Mouse (Mus musculus) CH12.LX (cell line): Measurements from ENCODE around the gene Atxn7l1. TPM values are rescaled to one million over a fixed set of nuclear protein-coding genes. Genes with fewer than 3 reads are reported as not detected.
A peak's percentile ranks its signal among the peaks of the same experiment; 100 is the strongest.

Source experiments
- DNase-seq: peaks from one replicate; pipeline ENCODE4 v3.0.0-alpha.2; 2013; ENCODE audit errors: extremely low read depth
- H3K27ac ChIP-seq: 2 replicates; pipeline ENCODE4 v1.5.1; 2012; ENCODE audit warnings: low read depth, mild to moderate bottlenecking, control low read depth, moderate library complexity; ENCODE audit not compliant: insufficient read depth
- H3K27me3 ChIP-seq: replicated peaks from 2 replicates; pipeline ENCODE3; 2012; ENCODE audit warnings: inconsistent platforms
- H3K36me3 ChIP-seq, 2 experiments: replicated peaks in 1 of 2; 2 replicates each; pipeline versions ENCODE3 to v1.6.1; 2012; ENCODE audit warnings: inconsistent platforms in 1 of 2, low read length in 1 of 2, mild to moderate bottlenecking in 1 of 2, mixed read lengths in 1 of 2, moderate library complexity in 1 of 2; ENCODE audit not compliant: control insufficient read depth in 1 of 2, insufficient read depth in 1 of 2
- H3K4me1 ChIP-seq, 2 experiments: 2 replicates each; pipeline ENCODE4 v1.6.1; 2012; ENCODE audit warnings: inconsistent platforms in 1 of 2, moderate library complexity in 1 of 2; ENCODE audit not compliant: insufficient read depth in 2 of 2, control insufficient read depth in 1 of 2
- H3K4me2 ChIP-seq: 2 replicates; pipeline ENCODE4 v1.6.1; 2012; ENCODE audit warnings: low read depth, mild to moderate bottlenecking, control low read depth; ENCODE audit not compliant: poor library complexity, insufficient read depth, severe bottlenecking
- H3K4me3 ChIP-seq, 3 experiments: fragments of 150-350 bp in 1 of 3; sonication (generic) in 1 of 3; replicated peaks in 1 of 3; 2 replicates each; pipeline versions ENCODE3 to v1.5.1; 2011 to 2012; ENCODE audit warnings: low read depth in 2 of 3, low read length in 2 of 3, mild to moderate bottlenecking in 2 of 3, moderate library complexity in 2 of 3, control low read depth in 1 of 3, improper control_type of control experiment in 1 of 3, inconsistent platforms in 1 of 3, mixed read lengths in 1 of 3; ENCODE audit not compliant: poor library complexity in 1 of 3
- H3K79me2 ChIP-seq: replicated peaks from 2 replicates; pipeline ENCODE4 v1.6.1; 2012; ENCODE audit warnings: mild to moderate bottlenecking, moderate library complexity; ENCODE audit not compliant: control insufficient read depth, poor library complexity, insufficient read depth, severe bottlenecking; ENCODE audit errors: extremely low read depth
- H3K9ac ChIP-seq: 2 replicates; pipeline ENCODE4 v1.6.1; 2012; ENCODE audit warnings: low read depth, mild to moderate bottlenecking, control low read depth, moderate library complexity; ENCODE audit not compliant: insufficient read depth
- H3K9me3 ChIP-seq: replicated peaks from 2 replicates; pipeline ENCODE3; 2012; ENCODE audit warnings: low read length, inconsistent platforms, mixed read lengths
- BHLHE40 ChIP-seq: IDR thresholded peaks from 2 replicates; pipeline ENCODE4 v1.6.1; 2011; ENCODE audit warnings: mild to moderate bottlenecking, low read depth, low read length, improper control_type of control experiment
- CHD1 ChIP-seq: IDR thresholded peaks from 2 replicates; pipeline ENCODE4 v1.6.1; 2012; ENCODE audit warnings: low read depth, low read length, improper control_type of control experiment, inconsistent platforms
- CTCF ChIP-seq, 2 experiments: IDR thresholded peaks in 1 of 2; conservative IDR thresholded peaks in 1 of 2; 2 replicates each; pipeline ENCODE4 v1.5.1; 2011 to 2012; ENCODE audit warnings: low read depth in 2 of 2, low read length in 2 of 2, improper control_type of control experiment in 1 of 2, inconsistent platforms in 1 of 2, mild to moderate bottlenecking in 1 of 2, moderate library complexity in 1 of 2
- E2F4 ChIP-seq: IDR thresholded peaks from 2 replicates; pipeline ENCODE4 v1.6.1; 2011; ENCODE audit warnings: low read depth, low read length, improper control_type of control experiment; ENCODE audit not compliant: insufficient replicate concordance
- ETS1 ChIP-seq: conservative IDR thresholded peaks from 2 replicates; pipeline ENCODE4 v1.6.1; 2012; ENCODE audit warnings: low read depth, mild to moderate bottlenecking, inconsistent platforms, low read length, improper control_type of control experiment, moderate library complexity
- KAT2A ChIP-seq: IDR thresholded peaks from 2 replicates; pipeline ENCODE4 v1.6.1; 2012; ENCODE audit warnings: low read length, improper control_type of control experiment, inconsistent platforms; ENCODE audit not compliant: insufficient replicate concordance
- MEF2A ChIP-seq: IDR thresholded peaks from 2 replicates; pipeline ENCODE4 v1.6.1; 2014; ENCODE audit warnings: low read depth, mild to moderate bottlenecking, inconsistent platforms, low read length, improper control_type of control experiment, borderline replicate concordance
- RAD21 ChIP-seq: IDR thresholded peaks from 2 replicates; pipeline ENCODE4 v1.6.1; 2011; ENCODE audit warnings: low read depth, mild to moderate bottlenecking, low read length, improper control_type of control experiment, moderate library complexity
- SIN3A ChIP-seq: IDR thresholded peaks from 2 replicates; pipeline ENCODE4 v1.6.1; 2012; ENCODE audit warnings: low read length, improper control_type of control experiment, inconsistent platforms
- SMC3 ChIP-seq: IDR thresholded peaks from 2 replicates; pipeline ENCODE4 v1.6.1; 2011; ENCODE audit warnings: low read depth, low read length, improper control_type of control experiment
- USF1 ChIP-seq: IDR thresholded peaks from 2 replicates; pipeline ENCODE4 v1.6.1; 2014; ENCODE audit warnings: low read depth, mild to moderate bottlenecking, inconsistent platforms, low read length, improper control_type of control experiment
- USF2 ChIP-seq: conservative IDR thresholded peaks from 2 replicates; pipeline ENCODE4 v1.6.1; 2011; ENCODE audit warnings: low read depth, low read length, improper control_type of control experiment
- ZC3H11A ChIP-seq: IDR thresholded peaks from 2 replicates; pipeline ENCODE4 v1.6.1; 2012; ENCODE audit warnings: low read depth, mild to moderate bottlenecking, inconsistent platforms, low read length, improper control_type of control experiment
- dilution Hi-C: fragments of 300-500 bp; cut with MboI; formaldehyde crosslinking; loops from 2 replicates; pipeline ENCODE4 v1.14.3; 2020; ENCODE audit warnings: low sequenced_read_pairs; ENCODE audit not compliant: extremely low pct_unique_long_range_greater_than_20kb, extremely low pct_ligation_motif_present
- in situ Hi-C: fragments of 300-500 bp; cut with MboI; formaldehyde crosslinking; loops from 3 replicates; pipeline ENCODE4 v1.14.3; 2019; ENCODE audit warnings: low sequenced_read_pairs, low pct_ligation_motif_present, low pct_unique_long_range_greater_than_20kb, mixed read lengths
- polyA plus RNA-seq: library from polyadenylated mRNA; unstranded; fragments of >175 nt; gene quantifications from 2 replicates; pipeline ENCODE4 v1.2.1, GENCODE M21; 2012; ENCODE audit warnings: low read depth; ENCODE audit not compliant: insufficient read length
- total RNA-seq, 2 experiments: library from RNA; depleted of rRNA; stranded (reverse); fragments of 300-350 nt in 1 of 2; fragments of >200 nt in 1 of 2; gene quantifications; 2 replicates each; pipeline ENCODE4 v1.2.3; 2012 to 2014

Atxn7l1 gene
- total and polyA plus RNA-seq, 3 experiments: 8.6 to 55.7 (median 9.0) TPM

DNA sequence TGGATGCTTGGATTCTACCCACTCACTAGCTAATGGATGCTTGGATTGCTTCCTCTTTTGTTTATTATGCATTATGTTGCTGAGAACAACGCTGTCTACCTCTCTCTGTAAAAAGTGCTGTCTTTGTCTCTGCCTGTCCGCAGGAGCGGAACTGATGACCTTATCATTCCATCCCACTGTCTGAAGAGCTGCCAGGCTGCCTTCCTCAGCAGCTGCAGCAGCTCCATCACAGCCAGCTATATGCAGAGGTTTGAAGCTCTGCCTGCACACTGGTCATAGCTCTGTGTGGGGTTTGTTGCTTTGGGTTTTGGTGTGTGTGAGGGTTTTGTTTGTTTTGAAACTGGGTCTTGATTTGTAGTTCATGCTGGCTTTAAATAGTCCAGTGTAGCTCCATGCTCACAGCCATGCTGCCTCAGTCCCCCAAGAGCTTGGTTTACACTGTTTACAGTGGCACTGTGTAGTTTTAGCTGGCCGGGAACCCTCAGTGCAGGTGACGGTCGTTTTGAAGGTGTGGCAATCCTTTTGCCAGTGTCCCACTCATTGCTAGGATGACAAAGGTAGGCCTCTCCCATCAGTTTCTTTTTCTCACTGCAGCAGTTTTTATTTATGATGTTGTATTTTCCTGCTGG, 258.0 kb downstream of the Atxn7l1 start:
- no peaks in the 10 kb centered on the region for H3K36me3 ChIP-seq
- H3K9ac ChIP-seq: no peak overlapping the region
- no peak for TF ChIP-seq E2F4
- TF ChIP-seq ZC3H11A: no peak
- TF ChIP-seq SIN3A: no peak
- TF ChIP-seq BHLHE40: no peak
- TF ChIP-seq CHD1: no peak
- no peaks in the 10 kb centered on the region for H3K79me2 ChIP-seq
- no peaks in the 10 kb centered on the region for H3K27me3 ChIP-seq
- H3K9me3 ChIP-seq: no peaks in the 10 kb centered on the region
- no peak overlapping the region for H3K4me3 ChIP-seq
- H3K4me2 ChIP-seq: no peak overlapping the region
- no peak for DNase-seq
- H3K27ac ChIP-seq: no peak overlapping the region
- dilution Hi-C loops (no loop called here), in situ Hi-C loops (no loop called here)
- no peaks in the 10 kb centered on the region for H3K4me1 ChIP-seq

DNA sequence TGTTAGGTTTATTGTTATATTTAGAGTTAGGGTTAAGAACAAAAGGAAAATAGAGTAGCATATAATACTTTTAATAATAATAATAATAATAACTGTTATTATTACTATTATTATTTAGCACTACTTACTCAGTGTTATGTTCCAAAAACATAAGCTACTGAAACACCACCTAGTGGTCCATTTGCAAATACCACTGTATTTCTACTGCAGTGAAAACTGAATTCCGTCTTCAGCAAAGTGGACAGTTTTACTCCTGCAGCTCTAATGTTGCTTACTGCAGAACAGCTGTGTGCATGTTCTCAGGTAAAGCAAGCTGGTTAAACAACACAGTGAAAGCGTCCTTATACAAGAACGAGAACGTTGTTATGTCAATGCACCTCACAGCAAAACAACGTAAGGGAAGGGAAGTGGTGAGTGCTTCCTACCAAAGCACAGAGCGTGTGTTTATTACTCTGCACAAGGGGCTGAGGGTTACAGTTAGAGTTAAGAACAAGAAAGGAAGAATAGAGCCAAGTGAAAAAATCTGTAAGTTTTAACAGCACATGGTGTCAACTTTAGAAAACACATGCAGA, 264.2 kb downstream of the Atxn7l1 start:
- Histone ChIP-seq H3K9me3 (no peaks in the 10 kb centered on the region), H3K27me3 (no peaks in the 10 kb centered on the region), H3K27ac (no peak overlapping the region), H3K9ac (no peak overlapping the region), H3K4me2 (no peak overlapping the region), H3K79me2 (no peaks in the 10 kb centered on the region), H3K4me1 (no peaks in the 10 kb centered on the region), H3K36me3 (no peaks in the 10 kb centered on the region), H3K4me3 (no peak overlapping the region)
- dilution Hi-C loops (no loop called here), in situ Hi-C loops (no loop called here)
- no peak for DNase-seq
- TF ChIP-seq USF2: no peak
- no peak for TF ChIP-seq USF1
- peak; percentile 17 for TF ChIP-seq RAD21
- TF ChIP-seq MEF2A: no peak
- TF ChIP-seq ETS1: no peak
- TF ChIP-seq SMC3: peak; percentile 39
- TF ChIP-seq KAT2A: no peak
- TF ChIP-seq CTCF (conservative IDR thresholded peaks at IDR 0.05 in 1 of 2, IDR thresholded peaks at IDR 0.05 in 1 of 2; ENCODE audit: low read depth in 2 of 2, low read length in 2 of 2): peak in 1 of 2 experiments; percentile 60; a peak in 3 of 4 replicates

Other genes with a start within 250 kb of the Atxn7l1 start
- 7.5 and 8.5 TPM in 2 replicates for gene Sypl, start 193.8 kb upstream of the Atxn7l1 start, total RNA-seq (2012; rRNA removed)
- gene Sypl, start 193.8 kb upstream of the Atxn7l1 start, total RNA-seq (2014; rRNA removed): 25.8 and 29.1 TPM in 2 replicates
- gene Sypl, start 193.8 kb upstream of the Atxn7l1 start, polyA plus RNA-seq: 33.4 and 37.8 TPM in 2 replicates
- not detected in 2 replicates for gene Cdhr3, start 54.8 kb upstream of the Atxn7l1 start, total RNA-seq (2012; rRNA removed)
- 0.09 and 0.16 TPM in 2 replicates for gene Cdhr3, start 54.8 kb upstream of the Atxn7l1 start, total RNA-seq (2014; rRNA removed)
- gene Cdhr3, start 54.8 kb upstream of the Atxn7l1 start, polyA plus RNA-seq: 0.79 and 1.3 TPM in 2 replicates
- not detected in 2 replicates for gene Efcab10, start 247.2 kb downstream of the Atxn7l1 start, total RNA-seq (2012; rRNA removed)
- not detected in 2 replicates for gene Efcab10, start 247.2 kb downstream of the Atxn7l1 start, total RNA-seq (2014; rRNA removed)
- gene Efcab10, start 247.2 kb downstream of the Atxn7l1 start, polyA plus RNA-seq: not detected in 2 replicates